Mouse (Mus musculus): ENCODE data around the gene Lrrc49.

The Lrrc49 gene

DNA sequence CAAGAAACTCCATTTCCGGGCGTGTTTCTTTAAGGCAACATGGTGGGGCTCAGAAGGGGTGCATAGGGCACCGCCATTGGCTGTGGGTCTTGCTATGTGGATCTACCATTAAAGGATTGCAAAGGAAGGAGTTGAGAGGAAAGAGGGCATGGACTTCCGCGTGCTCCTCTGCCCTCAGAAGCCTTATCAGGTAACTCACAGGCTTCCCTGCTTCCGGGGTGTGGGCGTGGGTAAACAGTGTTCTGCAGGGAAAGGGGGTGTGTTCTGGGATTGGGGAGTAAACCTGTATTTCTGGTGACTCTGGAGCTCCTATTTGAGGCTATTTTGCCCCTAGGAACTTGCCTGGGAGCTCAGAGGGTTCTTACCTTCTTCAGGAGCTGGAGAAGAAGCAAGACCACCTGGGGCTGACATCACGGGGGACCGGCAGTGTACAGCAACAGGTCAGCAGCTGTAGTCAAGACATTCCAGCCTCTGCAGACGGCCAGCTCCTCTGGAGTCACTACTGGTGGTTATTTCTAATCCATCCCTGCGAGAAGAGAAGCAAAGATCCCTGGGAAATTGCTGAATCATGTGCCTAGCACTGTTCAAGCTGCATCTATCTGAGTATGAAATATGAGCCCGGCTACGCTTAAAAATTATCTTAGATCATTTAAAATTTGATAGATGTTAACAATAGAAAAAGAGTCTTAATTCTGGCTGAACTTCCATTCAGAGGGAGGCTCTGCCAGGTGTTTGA is 142.4 kb downstream of the Lrrc49 start:
- DNase-seq (ENCODE audit: low read depth in 2 of 2, low spot score in 2 of 2), result no peak

DNA sequence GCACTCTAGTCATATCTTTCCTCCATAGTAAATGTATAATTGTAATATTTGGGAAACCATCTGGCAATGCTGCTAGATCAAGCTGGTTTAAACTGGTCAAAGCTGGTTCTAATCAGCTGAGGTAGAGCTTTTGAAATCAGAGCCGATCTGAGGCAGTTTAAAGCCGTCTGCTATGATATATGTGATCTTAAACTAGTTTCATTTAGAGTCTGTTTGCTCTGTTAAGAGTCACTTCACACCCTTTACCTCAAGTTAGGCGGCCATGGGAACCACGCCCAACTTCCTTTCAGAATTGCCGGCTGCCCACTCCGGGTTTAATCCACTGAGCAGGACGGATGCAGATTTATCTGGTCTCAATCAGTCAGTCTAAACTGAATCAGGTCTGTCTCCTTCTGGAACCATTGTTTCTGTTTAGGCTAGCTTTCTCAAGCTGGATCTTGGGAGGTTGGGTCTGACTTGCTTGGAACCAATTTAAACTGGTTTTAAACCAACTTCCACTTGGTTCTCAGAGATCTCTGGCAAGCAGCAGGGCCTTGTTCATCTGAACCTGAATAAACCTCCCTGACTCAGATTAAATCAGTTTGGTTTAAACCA is 144.4 kb downstream of the Lrrc49 start:
- DNase-seq (ENCODE audit: low read depth in 2 of 2, low spot score in 2 of 2), result no peak

GRCm38 (mm10) chr9:60530310-60530709 is 157.6 kb downstream of the Lrrc49 start:
- DNase-seq (ENCODE audit: low read depth in 2 of 2, low spot score in 2 of 2), result no peak

- DNase-seq (ENCODE audit: low read depth in 2 of 2, low spot score in 2 of 2), result no peak
These were observed 158.4 kb downstream of the Lrrc49 start for GRCm38 (mm10) chr9:60529348-60530243.

- DNase-seq (ENCODE audit: low read depth in 2 of 2, low spot score in 2 of 2), result no peak
These were observed 159.7 kb downstream of the Lrrc49 start for GRCm38 (mm10) chr9:60528269-60528668.

DNA sequence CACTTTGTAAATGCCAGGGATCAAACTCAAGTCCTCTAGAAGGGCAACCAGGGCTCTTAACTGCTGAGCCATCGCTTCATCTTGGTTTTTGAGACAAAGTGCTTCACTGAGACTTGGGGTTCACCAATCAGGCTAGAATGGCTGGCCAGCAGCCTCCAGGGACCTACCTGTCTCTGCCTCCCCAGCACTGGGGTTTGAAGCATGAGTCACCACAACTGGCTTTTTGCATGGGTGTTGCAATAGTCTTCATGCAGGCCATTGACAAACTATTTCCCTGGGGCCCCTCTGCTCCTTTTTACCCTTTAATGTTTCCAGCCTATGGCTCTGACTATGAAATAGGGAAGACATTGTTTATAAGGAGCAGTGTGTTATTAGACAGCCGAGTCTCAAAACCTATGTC is 160.1 kb downstream of the Lrrc49 start:
- DNase-seq (ENCODE audit: low read depth in 2 of 2, low spot score in 2 of 2), result no peak

DNA sequence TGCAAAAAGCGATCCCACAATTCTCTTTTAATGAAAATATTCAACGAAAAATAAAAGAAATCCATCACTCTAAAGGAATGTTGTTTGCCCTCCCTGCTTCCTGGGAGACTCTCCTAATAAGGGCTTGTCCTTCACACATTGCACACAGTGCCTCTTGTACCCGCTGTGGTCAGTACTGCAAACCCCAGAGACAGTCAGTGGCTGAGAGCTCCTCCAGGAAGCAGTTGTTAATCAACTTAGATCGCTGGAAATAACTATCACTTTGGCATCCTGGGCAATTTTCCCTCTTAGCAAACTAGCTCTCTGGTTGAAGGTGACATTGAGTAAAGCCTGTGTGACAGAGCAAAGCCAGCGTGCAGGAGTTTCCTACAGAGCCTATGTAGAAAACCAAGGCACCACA is 160.9 kb downstream of the Lrrc49 start:
- DNase-seq (ENCODE audit: low read depth in 2 of 2, low spot score in 2 of 2), result no peak

- DNase-seq (ENCODE audit: low read depth in 2 of 2, low spot score in 2 of 2), result no peak
These were observed 161.8 kb downstream of the Lrrc49 start for GRCm38 (mm10) chr9:60526195-60526594.

GRCm38 (mm10) chr9:60521806-60522264 is 166.1 kb downstream of the Lrrc49 start, which contains the start of gene Thsd4:
Thsd4 (minus strand) TSS chr9:60522046.
- no peak for DNase-seq (ENCODE audit: low read depth in 2 of 2, low spot score in 2 of 2)

GRCm38 (mm10) chr9:60521143-60521542 is 166.8 kb downstream of the Lrrc49 start:
- no peak for DNase-seq (ENCODE audit: low read depth in 2 of 2, low spot score in 2 of 2)

DNA sequence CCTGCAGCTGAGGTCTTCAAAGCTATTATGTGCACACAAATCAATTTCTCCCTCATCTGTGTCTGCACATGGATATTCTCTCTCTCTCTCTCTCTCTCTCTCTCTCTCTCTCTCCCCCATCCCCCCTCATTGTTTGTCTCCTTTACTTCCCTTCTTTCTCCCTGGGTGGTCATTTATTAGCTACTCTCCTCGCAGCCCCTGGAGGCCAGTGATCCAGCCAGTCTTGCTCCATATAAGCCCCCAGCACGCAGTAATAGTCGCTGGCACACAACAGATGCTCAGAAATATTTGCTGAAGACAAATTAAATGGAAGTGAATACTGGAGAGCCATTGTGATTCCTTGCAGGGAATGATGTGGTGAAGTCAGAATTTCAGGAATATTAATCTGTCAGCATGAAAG is 168.4 kb downstream of the Lrrc49 start:
- no peak for DNase-seq (ENCODE audit: low read depth in 2 of 2, low spot score in 2 of 2)
